Mouse (Mus musculus): ENCODE data around the gene Borcs5. TPM values are rescaled to one million over a fixed set of nuclear protein-coding genes. Genes with fewer than 3 reads are reported as not detected.
A peak's percentile ranks its signal among the peaks of the same experiment; 100 is the strongest.

Gene Borcs5
- total and polyA plus RNA-seq, 2 experiments from 2014 or later: 39.6 to 56.0 TPM

DNA sequence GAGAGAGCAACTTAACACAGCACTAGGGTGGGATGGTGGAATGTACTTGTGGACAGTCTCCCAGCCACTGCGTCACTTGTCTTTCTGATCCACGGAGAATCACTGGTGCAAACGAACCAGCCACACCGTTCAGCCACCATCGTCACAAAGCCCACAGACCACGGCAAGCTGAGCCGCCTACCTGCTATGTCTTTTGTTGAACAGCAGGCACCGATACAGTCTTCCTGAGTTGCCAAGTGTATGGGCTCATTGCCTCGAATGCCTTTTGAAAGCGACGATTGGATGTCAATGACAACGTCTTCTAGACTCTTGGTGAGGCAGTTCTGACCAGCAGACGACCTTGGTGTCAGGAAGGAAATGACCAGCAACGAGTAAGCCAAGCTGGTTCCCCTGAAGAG, 17.8 kb upstream of the Borcs5 start:
- 82% methylated on average over 14 of the region's 14 CpGs for WGBS
- DNase-seq (ENCODE audit: low spot score): no peak

DNA sequence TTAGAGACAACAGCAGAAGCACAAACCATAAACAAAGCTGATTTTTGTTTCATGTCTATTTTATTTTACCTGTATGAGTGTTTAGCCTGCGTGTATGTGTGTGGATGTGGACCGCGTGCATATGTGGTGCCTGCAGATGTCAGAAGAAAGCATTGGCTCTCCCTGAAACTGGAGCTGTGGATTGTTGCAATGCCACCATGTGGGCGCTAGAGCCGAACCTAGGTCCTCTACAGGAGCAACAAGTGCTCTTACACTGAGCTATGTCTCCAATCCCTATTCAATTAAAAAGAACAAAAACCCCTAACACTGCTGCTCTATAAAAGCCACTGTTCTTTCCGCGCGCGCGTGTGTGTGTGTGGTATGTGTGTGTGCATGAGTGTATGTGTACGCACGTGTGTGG, 13.9 kb upstream of the Borcs5 start:
- Histone ChIP-seq H3K9me3 (ENCODE audit: low read length) (no peaks in the 10 kb centered on the region), H3K27ac (ENCODE audit: low read depth, low read length) (no peak overlapping the region), H3K9ac (replicated peaks; ENCODE audit: low read length, poor library complexity, severe bottlenecking) (no peak overlapping the region), H3K4me2 (ENCODE audit: low read depth, low read length, poor library complexity, severe bottlenecking) (no peak overlapping the region), H3K4me3 (ENCODE audit: low read depth, low read length) (no peak overlapping the region), H3K36me3 (ENCODE audit: insufficient read depth, low read length) (no peaks in the 10 kb centered on the region), H3K27me3 (ENCODE audit: insufficient read depth, low read length) (no peaks in the 10 kb centered on the region), H3K4me1 (ENCODE audit: insufficient read depth, low read length) (no peaks in the 10 kb centered on the region)
- ATAC-seq (ENCODE audit: low FRiP score): no peak
- no peak for TF ChIP-seq CTCF (IDR thresholded peaks at IDR 0.05)
- WGBS: 61% methylated on average over 12 of the region's 12 CpGs
- DNase-seq (ENCODE audit: low spot score): no peak

More for the DNA sequence above, 17.8 kb upstream of the Borcs5 start:
- Histone ChIP-seq H3K27ac (ENCODE audit: low read depth, low read length) (no peak overlapping the region), H3K9me3 (ENCODE audit: low read length) (no peaks in the 10 kb centered on the region), H3K9ac (replicated peaks; ENCODE audit: low read length, poor library complexity, severe bottlenecking) (no peak overlapping the region), H3K4me2 (ENCODE audit: low read depth, low read length, poor library complexity, severe bottlenecking) (no peak overlapping the region), H3K4me3 (ENCODE audit: low read depth, low read length) (no peak overlapping the region), H3K36me3 (ENCODE audit: insufficient read depth, low read length) (no peaks in the 10 kb centered on the region), H3K27me3 (ENCODE audit: insufficient read depth, low read length) (no peaks in the 10 kb centered on the region), H3K4me1 (ENCODE audit: insufficient read depth, low read length) (no peaks in the 10 kb centered on the region)
- no peak for TF ChIP-seq CTCF (IDR thresholded peaks at IDR 0.05)
- ATAC-seq (ENCODE audit: low FRiP score): no peak

DNA sequence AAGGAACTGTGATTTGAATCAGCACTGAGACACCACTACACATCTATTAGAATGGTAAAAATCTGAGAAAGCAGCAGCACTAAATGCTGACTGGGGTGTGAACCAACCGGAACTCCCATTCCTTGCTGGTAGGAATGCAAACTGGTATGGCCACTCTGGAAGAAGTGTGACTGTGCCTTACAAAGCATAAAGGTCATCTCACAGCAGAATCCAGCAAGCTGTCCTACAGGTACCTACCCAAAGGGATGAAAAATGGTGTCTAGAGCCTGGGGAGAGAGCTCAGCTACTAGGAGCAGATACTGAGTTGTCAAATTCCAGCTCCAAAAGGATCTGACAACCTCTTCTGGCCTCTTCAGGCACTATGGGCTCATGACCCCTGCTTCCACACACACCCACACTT, 12.7 kb upstream of the Borcs5 start:
- 97% methylated on average over 1 of the region's 1 CpGs for WGBS

DNA sequence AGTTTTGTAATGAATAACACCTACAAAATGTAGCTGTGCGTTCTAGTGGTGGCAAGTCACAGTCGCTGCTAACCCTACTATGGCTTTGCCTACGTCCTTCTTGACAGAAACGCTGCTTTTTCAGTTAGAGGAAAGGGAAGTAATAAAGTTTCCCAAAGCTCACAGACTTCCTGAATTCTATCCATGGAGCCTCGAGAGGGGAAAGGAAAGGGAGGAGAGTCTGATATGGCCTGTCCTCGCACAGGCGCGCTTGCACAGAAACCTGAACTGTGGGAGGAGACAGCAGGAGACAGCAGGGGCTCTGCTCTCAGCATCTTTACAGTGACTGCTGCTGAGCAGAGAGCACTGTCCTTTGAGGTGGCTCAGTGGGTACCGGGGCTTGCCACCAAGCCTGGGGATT, 8.9 kb upstream of the Borcs5 start:
- Histone ChIP-seq H3K9ac (replicated peaks; ENCODE audit: low read length, poor library complexity, severe bottlenecking) (no peak overlapping the region), H3K36me3 (ENCODE audit: insufficient read depth, low read length) (no peaks in the 10 kb centered on the region), H3K9me3 (ENCODE audit: low read length) (no peaks in the 10 kb centered on the region), H3K27ac (ENCODE audit: low read depth, low read length) (no peak overlapping the region), H3K4me1 (ENCODE audit: insufficient read depth, low read length) (peaks cover 7% of the 10 kb centered on the region; the same call in 1 of the 2 replicates), H3K4me3 (ENCODE audit: low read depth, low read length) (no peak overlapping the region), H3K27me3 (ENCODE audit: insufficient read depth, low read length) (peaks cover 9% of the 10 kb centered on the region; the same call in 1 of the 2 replicates), H3K4me2 (ENCODE audit: low read depth, low read length, poor library complexity, severe bottlenecking) (no peak overlapping the region)
- DNase-seq (ENCODE audit: low spot score) (no peak), ATAC-seq (ENCODE audit: low FRiP score) (no peak)
- TF ChIP-seq CTCF (IDR thresholded peaks at IDR 0.05): no peak
- 72% methylated on average over 9 of the region's 9 CpGs for WGBS

More for the DNA sequence above, 12.7 kb upstream of the Borcs5 start:
- no peaks in the 10 kb centered on the region for H3K9me3 ChIP-seq (ENCODE audit: low read length)
- H3K4me2 ChIP-seq (ENCODE audit: low read depth, low read length, poor library complexity, severe bottlenecking): no peak overlapping the region
- H3K4me3 ChIP-seq (ENCODE audit: low read depth, low read length): no peak overlapping the region
- H3K27me3 ChIP-seq (ENCODE audit: insufficient read depth, low read length): no peaks in the 10 kb centered on the region
- TF ChIP-seq CTCF (IDR thresholded peaks at IDR 0.05): no peak
- no peak for DNase-seq (ENCODE audit: low spot score)
- H3K36me3 ChIP-seq (ENCODE audit: insufficient read depth, low read length): no peaks in the 10 kb centered on the region
- H3K9ac ChIP-seq (replicated peaks; ENCODE audit: low read length, poor library complexity, severe bottlenecking): no peak overlapping the region
- ATAC-seq (ENCODE audit: low FRiP score): no peak
- no peak overlapping the region for H3K27ac ChIP-seq (ENCODE audit: low read depth, low read length)
- H3K4me1 ChIP-seq (ENCODE audit: insufficient read depth, low read length): no peaks in the 10 kb centered on the region

DNA sequence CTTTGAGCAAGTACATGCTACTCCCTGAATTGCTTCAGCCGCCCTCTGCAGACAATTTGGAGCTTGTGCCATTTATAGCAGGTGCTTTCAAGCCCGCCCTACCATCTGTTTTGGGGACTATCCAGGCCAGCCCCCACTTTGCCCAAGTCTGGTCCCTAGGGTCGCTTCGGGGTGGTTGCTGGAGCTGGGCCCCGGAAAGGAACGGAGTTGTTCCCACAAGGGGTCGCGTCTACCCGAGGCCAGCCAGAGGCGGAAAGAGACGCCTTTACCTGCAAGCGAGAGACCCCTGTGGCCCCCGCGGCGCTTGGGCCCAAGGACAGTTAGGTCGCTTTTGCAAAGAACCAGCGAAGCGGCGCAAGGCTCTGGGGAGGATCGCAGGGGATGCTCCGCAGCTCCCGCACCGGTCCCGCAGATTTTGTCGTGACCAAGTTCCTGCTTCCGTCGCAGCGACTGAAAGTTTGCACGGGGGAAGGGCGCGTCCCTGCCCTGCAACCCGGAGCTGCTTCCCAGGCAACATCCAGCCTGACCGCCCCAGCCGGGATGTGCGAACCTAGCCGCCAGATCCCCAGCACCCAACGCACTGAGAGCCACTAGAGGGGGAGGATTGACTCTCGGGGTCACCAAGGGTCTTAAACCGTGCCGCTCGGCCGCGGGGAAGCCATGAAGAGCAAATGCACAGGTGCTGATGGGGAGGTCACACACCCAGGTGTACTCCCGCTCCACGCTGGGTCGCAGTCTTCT, 7.2 kb upstream of the Borcs5 start, which contains the start of gene Mansc1:
Gene Mansc1, minus strand, starts transcription at position 542 of the 741 bp plus-strand sequence.
- 1% methylated on average over 46 of the region's 46 CpGs for WGBS
- peak; percentile 39 for DNase-seq (ENCODE audit: low spot score)
- TF ChIP-seq CTCF (IDR thresholded peaks at IDR 0.05): peak; percentile 29
- no peaks in the 10 kb centered on the region for H3K36me3 ChIP-seq (ENCODE audit: insufficient read depth, low read length)
- H3K27ac ChIP-seq (ENCODE audit: low read depth, low read length): no peak within 1 kb of the TSS
- peak within 1 kb of the TSS; percentile 51 for H3K4me3 ChIP-seq (ENCODE audit: low read depth, low read length)
- no peaks in the 10 kb centered on the region for H3K9me3 ChIP-seq (ENCODE audit: low read length)
- H3K9ac ChIP-seq (replicated peaks; ENCODE audit: low read length, poor library complexity, severe bottlenecking): peak within 1 kb of the TSS; percentile 50
- ATAC-seq (ENCODE audit: low FRiP score): peak; percentile 48
- H3K4me2 ChIP-seq (ENCODE audit: low read depth, low read length, poor library complexity, severe bottlenecking): peak within 1 kb of the TSS; percentile 98
- peaks cover 7% of the 10 kb centered on the region; the same call in 1 of the 2 replicates for H3K4me1 ChIP-seq (ENCODE audit: insufficient read depth, low read length)
- peaks cover 9% of the 10 kb centered on the region; the same call in 1 of the 2 replicates for H3K27me3 ChIP-seq (ENCODE audit: insufficient read depth, low read length)

DNA sequence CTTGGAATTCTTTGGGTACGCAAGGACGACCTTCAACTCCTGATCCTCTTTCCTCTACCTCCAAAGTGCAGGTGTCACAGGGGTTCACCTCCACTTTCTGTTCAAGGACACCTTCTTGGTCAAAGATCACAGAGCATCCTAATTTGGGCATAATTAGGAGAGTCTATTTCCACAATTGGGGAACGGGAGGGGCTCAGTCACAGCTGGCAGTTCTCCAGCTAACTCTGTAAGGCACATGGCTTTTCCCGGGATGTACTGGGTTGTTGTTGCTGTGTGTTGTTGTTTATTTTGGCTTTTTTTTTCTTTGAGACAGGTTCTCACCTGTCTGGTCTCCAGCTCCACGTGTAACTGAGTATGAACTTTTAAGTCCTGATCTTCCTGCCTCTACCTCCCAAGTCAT, 6.6 kb upstream of the Borcs5 start:
- TF ChIP-seq CTCF (IDR thresholded peaks at IDR 0.05): no peak
- H3K4me3 ChIP-seq (ENCODE audit: low read depth, low read length): peak overlapping the region; percentile 51
- H3K27me3 ChIP-seq (ENCODE audit: insufficient read depth, low read length): peaks cover 9% of the 10 kb centered on the region; the same call in 1 of the 2 replicates

More for the DNA sequence above, 6.6 kb upstream of the Borcs5 start:
- Histone ChIP-seq H3K27ac (ENCODE audit: low read depth, low read length) (no peak overlapping the region), H3K4me2 (ENCODE audit: low read depth, low read length, poor library complexity, severe bottlenecking) (peak overlapping the region; percentile 98), H3K36me3 (ENCODE audit: insufficient read depth, low read length) (no peaks in the 10 kb centered on the region), H3K9ac (replicated peaks; ENCODE audit: low read length, poor library complexity, severe bottlenecking) (no peak overlapping the region), H3K4me1 (ENCODE audit: insufficient read depth, low read length) (peaks cover 7% of the 10 kb centered on the region; the same call in 1 of the 2 replicates), H3K9me3 (ENCODE audit: low read length) (no peaks in the 10 kb centered on the region)
- WGBS: 37% methylated on average over 5 of the region's 5 CpGs
- DNase-seq (ENCODE audit: low spot score) (no peak), ATAC-seq (ENCODE audit: low FRiP score) (no peak)
